Mouse (Mus musculus) myocyte (in vitro differentiated cells): ENCODE data around the gene Tmem59l. TPM values are rescaled to one million over a fixed set of nuclear protein-coding genes. Genes with fewer than 3 reads are reported as not detected.

Experiments
- H3K27me3 ChIP-seq: one replicate; pipeline ENCODE4 v1.6.1; 2011; ENCODE audit not compliant: control insufficient read depth, insufficient read depth, insufficient read length
- H3K36me3 ChIP-seq: one replicate; pipeline ENCODE4 v1.6.1; 2011; ENCODE audit not compliant: control insufficient read depth, insufficient read depth
- H3K4me2 ChIP-seq: one replicate; pipeline ENCODE4 v1.6.1; 2011; ENCODE audit warnings: low read depth, control low read depth
- H3K4me3 ChIP-seq: one replicate; pipeline ENCODE4 v1.5.1; 2011; ENCODE audit warnings: mild to moderate bottlenecking, control low read depth, moderate library complexity
- H3K79me2 ChIP-seq: one replicate; pipeline ENCODE4 v1.6.1; 2011; ENCODE audit not compliant: control insufficient read depth, insufficient read depth
- H3ac ChIP-seq: one replicate; pipeline ENCODE4 v1.6.1; 2011; ENCODE audit not compliant: control insufficient read depth, insufficient read length
- CEBPB ChIP-seq: IDR thresholded peaks from 2 replicates; pipeline ENCODE4 v1.6.1; 2011; ENCODE audit warnings: mild to moderate bottlenecking, moderate library complexity; ENCODE audit not compliant: poor library complexity, insufficient read depth, severe bottlenecking
- E2F4 ChIP-seq: IDR thresholded peaks from one replicate; pipeline ENCODE4 v1.6.1; 2011; ENCODE audit warnings: mild to moderate bottlenecking, control low read depth, moderate library complexity; ENCODE audit not compliant: insufficient read depth
- MAX ChIP-seq: IDR thresholded peaks from one replicate; pipeline ENCODE4 v1.6.1; 2011; ENCODE audit warnings: low read depth, mild to moderate bottlenecking, control low read depth
- MYOD1 ChIP-seq, 3 experiments: IDR thresholded peaks; one replicate each; pipeline ENCODE4 v1.6.1; 2011; ENCODE audit warnings: control low read depth in 2 of 3, low read depth in 2 of 3, mild to moderate bottlenecking in 2 of 3, moderate library complexity in 1 of 3; ENCODE audit not compliant: insufficient read length in 2 of 3, control insufficient read depth in 1 of 3
- MYOG ChIP-seq, 3 experiments: IDR thresholded peaks; one replicate each; pipeline ENCODE4 v1.6.1; 2011; ENCODE audit warnings: control low read depth in 2 of 3, low read depth in 2 of 3, mild to moderate bottlenecking in 2 of 3; ENCODE audit not compliant: insufficient read length in 2 of 3, control insufficient read depth in 1 of 3, insufficient read depth in 1 of 3
- POLR2A ChIP-seq: IDR thresholded peaks from one replicate; pipeline ENCODE4 v1.6.1; 2011; ENCODE audit warnings: low read depth, mild to moderate bottlenecking, control low read depth, moderate library complexity; ENCODE audit not compliant: insufficient read length
- POLR2AphosphoS2 ChIP-seq: IDR thresholded peaks from one replicate; pipeline ENCODE4 v1.6.1; 2011; ENCODE audit warnings: low read depth, control low read depth; ENCODE audit not compliant: insufficient read length
- REST ChIP-seq: IDR thresholded peaks from one replicate; pipeline ENCODE4 v1.6.1; 2011; ENCODE audit warnings: mild to moderate bottlenecking, control low read depth, moderate library complexity; ENCODE audit not compliant: insufficient read depth, insufficient read length
- SRF ChIP-seq: IDR thresholded peaks from one replicate; pipeline ENCODE4 v1.6.1; 2011; ENCODE audit warnings: low read depth; ENCODE audit not compliant: control insufficient read depth, insufficient read length
- TCF12 ChIP-seq: IDR thresholded peaks from one replicate; pipeline ENCODE4 v1.6.1; 2011; ENCODE audit warnings: mild to moderate bottlenecking, control low read depth; ENCODE audit not compliant: poor library complexity, insufficient read depth, severe bottlenecking
- TCF3 ChIP-seq: IDR thresholded peaks from one replicate; pipeline ENCODE4 v1.6.1; 2011; ENCODE audit warnings: low read depth, control low read depth; ENCODE audit not compliant: insufficient read length
- USF1 ChIP-seq: IDR thresholded peaks from one replicate; pipeline ENCODE4 v1.6.1; 2011; ENCODE audit warnings: low read depth, mild to moderate bottlenecking, control low read depth, moderate library complexity
- polyA plus RNA-seq: library from polyadenylated mRNA; unstranded; fragments of >200 nt; fragmentation: generic; extraction: Trizol; gene quantifications from one replicate; pipeline ENCODE4 v1.2.1, GENCODE M21; 2012; ENCODE audit warnings: missing spikeins

The Tmem59l gene
- polyA plus RNA-seq, 1 experiment = 0.04 TPM

- TF ChIP-seq MYOG (IDR thresholded peaks at IDR 0.05; ENCODE audit: control insufficient read depth in 1 of 3, insufficient read depth in 1 of 3, insufficient read length in 2 of 3, low read depth in 2 of 3) (no peak), E2F4 (no peak), TCF3 (no peak), REST (no peak), TCF12 (no peak), MYOD1 (IDR thresholded peaks at IDR 0.05; ENCODE audit: control insufficient read depth in 1 of 3, insufficient read length in 2 of 3, low read depth in 2 of 3) (no peak), POLR2A (no peak), MAX (no peak), SRF (no peak), USF1 (no peak)
- Histone ChIP-seq H3ac (peak overlapping the region; percentile 5), H3K4me3 (peak overlapping the region; percentile 47), H3K36me3 (no peaks in the 10 kb centered on the region), H3K27me3 (no peaks in the 10 kb centered on the region), H3K4me2 (peak overlapping the region; percentile 79), H3K79me2 (peaks cover 13% of the 10 kb centered on the region)
Observed at GRCm38 (mm10) chr8:70495001-70495770, 8.0 kb upstream of the Tmem59l start.

- peak overlapping the region; percentile 32 for H3ac ChIP-seq
- H3K27me3 ChIP-seq = no peaks in the 10 kb centered on the region
- H3K79me2 ChIP-seq = peaks cover 13% of the 10 kb centered on the region
- TF ChIP-seq MYOD1 (IDR thresholded peaks at IDR 0.05; ENCODE audit: control insufficient read depth in 1 of 3, insufficient read length in 2 of 3, low read depth in 2 of 3) = no peak
- no peak for TF ChIP-seq POLR2A
- no peak for TF ChIP-seq SRF
- no peak for TF ChIP-seq CEBPB
- TF ChIP-seq REST = no peak
- no peak for TF ChIP-seq E2F4
- no peak for TF ChIP-seq TCF12
- no peak for TF ChIP-seq TCF3
- no peak for TF ChIP-seq MAX
- TF ChIP-seq POLR2AphosphoS2 = no peak
- no peak for TF ChIP-seq MYOG (IDR thresholded peaks at IDR 0.05; ENCODE audit: control insufficient read depth in 1 of 3, insufficient read depth in 1 of 3, insufficient read length in 2 of 3, low read depth in 2 of 3)
- TF ChIP-seq USF1 = no peak
- peak overlapping the region; percentile 47 for H3K4me3 ChIP-seq
- H3K36me3 ChIP-seq = no peaks in the 10 kb centered on the region
- peak overlapping the region; percentile 79 for H3K4me2 ChIP-seq
Observed at GRCm38 (mm10) chr8:70494416-70494945, 7.3 kb upstream of the Tmem59l start.

GRCm38 (mm10) chr8:70493692-70494415 is 6.7 kb upstream of the Tmem59l start:
- Histone ChIP-seq H3K36me3 (no peaks in the 10 kb centered on the region), H3K79me2 (peaks cover 13% of the 10 kb centered on the region), H3K4me2 (peak overlapping the region; percentile 79), H3ac (peak overlapping the region; percentile 32), H3K4me3 (peak overlapping the region; percentile 47), H3K27me3 (no peaks in the 10 kb centered on the region)
- no peak for TF ChIP-seq USF1
- TF ChIP-seq CEBPB = no peak
- TF ChIP-seq E2F4 = no peak
- no peak for TF ChIP-seq MAX
- peak; percentile 43 for TF ChIP-seq POLR2A

GRCm38 (mm10) chr8:70492664-70493640 is 5.8 kb upstream of the Tmem59l start, which contains the start of gene Crlf1:
Crlf1 (plus strand) TSS chr8:70493158.
- no peaks in the 10 kb centered on the region for H3K36me3 ChIP-seq
- peak within 1 kb of the TSS; percentile 32 for H3ac ChIP-seq
- no peaks in the 10 kb centered on the region for H3K27me3 ChIP-seq
- H3K79me2 ChIP-seq = peaks cover 13% of the 10 kb centered on the region
- peak; percentile 75 for TF ChIP-seq POLR2AphosphoS2
- no peak for TF ChIP-seq MAX
- no peak for TF ChIP-seq MYOG (IDR thresholded peaks at IDR 0.05; ENCODE audit: control insufficient read depth in 1 of 3, insufficient read depth in 1 of 3, insufficient read length in 2 of 3, low read depth in 2 of 3)
- peak; percentile 68 for TF ChIP-seq POLR2A
- TF ChIP-seq E2F4 = no peak
- peak within 1 kb of the TSS; percentile 47 for H3K4me3 ChIP-seq
- H3K4me2 ChIP-seq = peak within 1 kb of the TSS; percentile 79
